Mouse (Mus musculus) induced T-regulatory cell, adult 2 months (primary cell): ENCODE data around the gene Cmbl.
A peak's percentile ranks its signal among the peaks of the same experiment; 100 is the strongest.

Experiments used
- DNase-seq: peaks from one replicate; pipeline ENCODE4 v3.0.0-alpha.2; 2012; ENCODE audit warnings: low read depth

Cmbl gene

DNA sequence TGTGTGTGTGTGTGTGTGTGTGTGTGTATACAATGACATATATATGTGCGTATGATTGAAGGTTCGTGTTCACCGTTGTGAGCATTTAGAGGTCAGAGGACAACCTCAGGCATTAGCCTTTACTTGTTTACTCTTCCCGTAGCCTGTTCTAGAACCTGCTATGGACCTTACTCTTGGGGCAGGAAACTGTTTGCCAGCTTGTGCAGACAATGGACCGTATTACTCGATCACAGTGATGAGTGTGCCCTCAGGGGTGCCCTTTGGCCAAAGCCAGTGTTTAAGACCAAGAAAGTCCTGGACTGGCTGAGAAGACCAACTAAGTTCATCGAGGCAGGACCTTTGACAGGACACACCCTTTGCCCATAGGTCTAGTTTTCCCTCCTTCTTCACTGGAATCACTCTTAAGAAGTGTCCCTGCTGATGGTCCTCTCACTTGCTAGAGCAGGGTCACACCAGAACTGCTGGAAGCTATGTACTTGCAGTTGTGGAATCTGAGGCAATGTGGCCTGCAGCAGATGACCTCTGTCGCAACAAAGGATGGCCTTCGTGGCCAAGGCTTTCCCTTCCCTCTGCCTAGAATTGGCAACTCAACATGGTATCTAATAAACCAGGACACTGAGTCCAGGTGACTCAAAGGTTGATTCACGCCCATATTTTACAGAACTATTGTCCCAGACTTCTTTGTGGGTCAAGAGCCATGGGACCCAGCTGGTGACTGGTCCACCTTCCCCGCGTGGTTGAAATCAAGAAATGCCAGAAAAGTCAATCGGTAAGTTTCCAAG lies 18.3 kb downstream of the Cmbl start:
- DNase-seq: no peak

DNA sequence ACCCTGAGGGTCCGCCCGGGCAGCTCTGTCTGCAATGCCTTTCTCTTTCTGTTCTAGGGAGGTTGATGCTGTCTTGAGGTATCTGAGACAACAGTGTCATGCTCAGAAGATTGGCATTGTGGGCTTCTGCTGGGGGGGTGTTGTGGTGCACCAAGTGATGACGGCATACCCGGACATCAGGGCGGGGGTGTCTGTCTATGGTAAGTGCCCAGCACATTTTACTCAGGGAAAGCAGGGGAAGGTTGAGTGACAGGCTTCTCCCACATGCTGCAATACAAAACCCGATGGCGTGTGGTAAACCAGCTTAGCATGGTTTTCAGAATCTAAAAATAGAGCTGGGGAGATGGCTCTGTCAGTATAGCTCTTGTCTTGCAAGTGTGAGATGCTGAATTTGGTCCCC lies 20.0 kb downstream of the Cmbl start:
- no peak for DNase-seq

DNA sequence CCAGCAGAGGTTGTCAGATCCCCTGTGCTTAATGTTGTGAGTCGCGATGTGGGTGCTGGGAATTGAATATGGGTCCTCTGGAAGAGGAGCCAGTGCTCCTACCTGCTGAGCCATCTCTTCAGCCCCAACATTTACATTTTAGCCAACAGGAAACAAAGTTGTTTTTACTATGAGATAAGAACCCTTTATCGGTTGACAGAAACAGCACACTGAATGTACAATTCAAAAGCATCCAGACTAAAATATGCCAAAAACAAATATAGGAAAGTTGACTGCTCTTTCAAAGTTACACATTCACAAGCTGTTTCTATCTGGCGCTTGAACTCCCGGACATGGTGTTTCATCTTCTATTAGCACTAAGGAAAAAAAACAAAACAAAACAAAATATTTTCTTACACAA lies 20.9 kb downstream of the Cmbl start:
- no peak for DNase-seq

DNA sequence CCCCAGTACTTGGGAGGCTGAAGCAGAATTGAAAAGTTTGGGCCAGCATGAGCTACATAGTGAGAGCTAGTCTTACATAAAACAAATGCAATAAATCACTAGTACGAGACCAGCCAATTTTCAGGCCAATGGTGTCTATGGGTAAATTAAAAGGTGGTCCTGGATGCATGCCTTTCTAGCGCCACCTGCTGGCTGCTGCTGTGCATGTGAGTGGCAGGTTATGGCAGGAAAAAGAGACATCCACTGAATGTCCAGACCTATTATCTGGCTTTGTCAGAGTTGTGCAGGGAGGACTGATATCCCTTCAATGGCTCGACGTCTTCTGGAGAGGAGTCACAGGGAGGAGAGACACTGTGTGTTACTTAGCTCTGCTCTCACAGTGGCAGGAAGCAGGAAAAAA lies 21.3 kb downstream of the Cmbl start:
- DNase-seq: peak; percentile 88

DNA sequence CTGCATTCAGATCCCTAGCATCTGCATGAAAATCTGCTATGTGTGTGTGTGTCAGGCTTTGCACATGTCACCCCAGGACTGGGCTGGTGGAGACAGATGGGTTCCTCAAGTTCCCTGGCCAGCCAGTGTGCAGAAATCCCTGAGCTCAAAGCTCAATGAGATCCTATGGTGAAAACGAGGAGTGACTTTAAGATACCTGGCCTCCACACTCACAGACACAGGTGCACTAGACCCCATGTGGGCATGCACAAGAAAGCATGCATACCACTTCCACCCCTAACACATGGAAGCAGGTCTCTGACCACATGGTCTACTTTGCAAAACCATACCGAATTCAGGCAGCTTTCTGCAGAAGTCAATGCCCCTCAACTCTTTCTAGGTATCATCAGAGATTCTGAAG lies 22.6 kb downstream of the Cmbl start:
- no peak for DNase-seq

DNA sequence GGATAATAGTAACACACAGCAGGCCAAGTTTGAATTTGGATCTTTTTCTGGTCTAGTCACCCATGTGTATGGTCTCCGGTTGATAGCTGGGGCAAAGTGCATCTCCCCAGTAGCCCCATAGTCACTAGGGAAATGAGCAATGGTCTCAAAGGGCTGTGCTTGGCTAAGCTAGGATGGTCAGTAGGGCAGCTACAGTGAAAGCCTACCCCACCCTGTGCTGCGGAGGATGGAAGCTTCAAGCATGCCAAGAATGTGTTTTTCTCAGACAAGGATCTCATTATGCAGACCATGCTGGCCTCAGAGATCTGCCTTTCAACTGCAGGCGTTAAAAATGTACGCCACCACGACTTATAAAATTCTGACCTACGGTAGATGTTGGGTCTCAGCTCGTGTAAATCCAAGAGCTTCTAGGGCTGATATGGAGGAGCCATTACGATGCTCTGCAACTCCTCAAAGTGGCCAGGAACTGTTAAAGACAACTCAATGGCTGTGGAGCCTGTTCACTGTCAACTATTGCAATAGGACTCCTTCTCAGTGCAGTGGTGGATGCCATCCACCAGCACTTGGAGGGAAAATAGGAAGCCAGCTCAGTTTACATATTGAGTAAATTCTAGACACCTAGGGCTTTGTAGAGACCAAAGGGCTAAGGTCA lies 23.9 kb downstream of the Cmbl start:
- no peak for DNase-seq

DNA sequence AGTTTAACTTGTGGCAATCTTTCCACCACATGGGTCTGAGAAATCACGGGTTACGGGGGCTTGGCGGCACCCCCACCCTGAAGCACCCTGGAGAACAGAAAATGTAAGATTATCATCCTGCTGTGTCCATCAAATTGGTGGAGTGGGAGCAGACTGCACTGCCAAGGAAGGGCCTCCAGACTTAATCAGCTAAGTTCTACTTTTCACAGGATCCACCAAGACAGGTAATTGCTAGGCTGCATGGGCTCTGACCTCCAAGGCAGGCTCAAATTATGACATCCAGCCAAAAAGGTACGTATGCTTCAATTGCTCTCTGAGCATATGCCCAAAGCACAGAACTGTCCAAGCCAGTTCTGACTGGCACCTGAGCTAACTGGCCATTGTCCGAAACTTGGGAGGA lies 25.0 kb downstream of the Cmbl start:
- no peak for DNase-seq

DNA sequence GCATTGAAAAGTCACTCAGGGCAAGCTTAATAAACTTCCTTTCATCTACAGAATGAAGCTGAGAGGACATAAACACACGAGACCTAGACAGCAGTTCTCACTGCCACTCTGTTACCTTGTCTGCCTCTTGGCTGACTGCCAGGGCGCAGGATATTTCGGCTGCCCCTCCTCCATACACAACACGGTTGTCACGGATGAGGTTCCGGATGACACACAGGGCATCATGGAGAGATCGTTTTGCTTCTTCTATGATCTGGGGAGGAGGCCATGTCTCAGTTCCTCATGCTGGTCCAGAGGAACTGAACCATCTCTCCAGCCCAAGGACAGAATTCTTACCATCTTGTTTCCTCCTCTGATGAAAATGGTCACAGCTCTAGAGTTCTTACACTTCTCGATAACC lies 27.3 kb downstream of the Cmbl start:
- DNase-seq: no peak

DNA sequence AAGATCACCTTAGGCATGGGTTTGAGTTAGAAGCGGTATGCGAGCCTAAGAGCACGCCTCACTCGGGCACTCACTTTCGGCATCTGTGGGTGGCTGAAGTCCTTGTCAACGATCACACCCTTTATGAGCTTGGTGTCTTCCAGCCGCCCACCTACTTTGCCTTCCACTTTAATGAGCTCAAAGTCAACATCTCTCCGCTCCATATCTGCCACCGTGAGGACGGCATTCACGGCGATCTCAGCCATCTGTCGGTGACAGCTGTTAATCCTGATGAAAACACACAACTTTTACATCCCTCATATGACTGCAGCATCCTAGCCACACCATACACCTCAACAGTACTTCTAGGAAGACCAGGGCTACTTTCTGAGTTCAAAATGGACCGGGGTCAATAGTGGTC lies 29.1 kb downstream of the Cmbl start:
- DNase-seq: no peak

DNA sequence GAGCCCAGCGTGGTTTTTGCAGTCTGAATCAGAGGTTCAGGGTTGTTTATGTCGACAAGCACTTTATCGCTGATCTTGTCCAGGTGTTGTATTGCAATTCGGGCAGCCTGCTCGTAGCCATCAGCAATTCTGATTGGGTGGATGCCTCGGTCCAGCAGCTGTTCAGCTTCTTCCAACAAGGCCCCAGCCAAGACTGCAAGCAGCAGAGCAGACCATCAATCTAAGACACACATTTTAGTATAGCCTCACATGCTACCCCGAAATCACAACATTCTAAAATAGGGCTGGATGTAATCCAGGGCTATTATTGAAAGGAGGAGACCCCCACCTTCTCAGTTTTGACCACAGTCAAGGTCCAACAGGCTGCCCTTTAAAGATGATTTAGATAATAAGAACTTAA lies 30.5 kb downstream of the Cmbl start:
- DNase-seq: no peak

DNA sequence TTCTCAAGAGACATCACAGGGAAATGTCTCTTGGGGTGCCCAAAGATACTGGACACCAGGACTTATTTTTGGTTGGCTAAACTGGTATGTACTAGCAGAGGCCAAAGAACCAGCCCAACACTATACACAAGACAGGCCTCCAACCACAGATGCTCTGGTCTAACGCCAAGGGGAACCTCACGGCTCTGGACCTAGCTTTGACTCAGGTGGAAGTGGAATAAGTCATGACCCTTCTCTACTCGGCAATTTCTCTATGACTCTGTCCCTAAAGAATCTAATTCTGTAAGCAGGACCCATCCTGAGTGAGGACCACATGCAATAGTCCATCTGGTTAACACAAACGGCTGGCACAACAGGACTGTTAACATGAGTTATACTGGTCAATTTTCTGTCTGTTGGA lies 34.6 kb downstream of the Cmbl start:
- no peak for DNase-seq

DNA sequence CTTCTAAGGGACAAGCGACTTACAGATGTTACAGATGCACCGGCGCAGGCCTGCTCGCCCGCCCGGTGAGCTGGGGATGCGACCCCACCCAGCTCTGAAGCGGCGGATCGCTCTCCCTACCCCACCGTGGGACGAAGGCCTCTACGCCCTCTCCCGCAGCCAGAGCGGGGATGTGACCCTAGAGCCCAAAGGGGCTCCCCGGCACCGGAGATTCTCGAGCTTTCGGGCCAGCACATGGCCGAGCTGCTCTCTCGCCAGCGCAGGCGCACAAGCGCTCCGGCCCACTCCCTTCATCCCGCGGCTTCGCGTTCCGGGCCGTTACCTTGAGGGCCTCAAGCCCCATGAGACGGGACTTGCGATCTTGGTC lies 36.1 kb downstream of the Cmbl start:
- DNase-seq: no peak

DNA sequence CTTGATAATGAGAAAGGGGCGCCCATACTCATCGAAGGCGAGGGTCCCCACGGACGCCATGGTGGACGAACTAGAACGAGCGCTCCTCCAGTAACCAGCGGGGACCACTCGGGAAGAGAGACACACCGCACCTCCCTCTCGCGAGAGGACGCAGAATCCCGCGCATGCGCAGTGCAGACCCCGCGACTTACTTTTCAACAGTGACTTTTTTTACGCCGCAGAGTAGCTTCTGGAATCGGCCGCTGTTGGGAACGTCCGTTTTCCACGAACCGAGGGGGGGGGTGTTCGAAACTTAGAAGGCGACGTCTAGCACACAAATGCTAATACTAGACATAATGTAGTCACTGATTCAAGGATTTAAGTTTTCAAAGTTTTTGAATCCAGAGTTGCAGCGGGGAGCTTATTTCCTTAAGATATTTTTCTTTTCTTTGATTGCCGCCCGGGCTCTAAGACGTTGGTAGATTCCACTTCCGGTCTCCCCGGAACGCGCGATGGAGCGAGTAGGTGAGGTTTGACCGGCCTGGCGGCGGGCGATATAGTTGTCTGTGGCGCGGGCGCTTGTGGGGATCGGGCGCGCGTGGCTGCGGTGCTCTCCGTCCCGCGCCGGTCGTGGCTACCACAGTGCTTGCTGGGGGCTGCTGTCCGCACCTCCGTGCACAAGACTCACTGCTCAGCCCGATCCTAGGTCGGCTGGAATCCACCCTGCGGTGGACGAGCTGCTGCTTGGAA lies 36.6 kb downstream of the Cmbl start, which contains the start of the genes Cct5 and Fam173b:
Gene Cct5 (minus strand): TSS at position 159 of the 729 bp plus-strand sequence.
Gene Fam173b (plus strand): TSS at position 207 of the 729 bp plus-strand sequence.
- DNase-seq: peak; percentile 99

DNA sequence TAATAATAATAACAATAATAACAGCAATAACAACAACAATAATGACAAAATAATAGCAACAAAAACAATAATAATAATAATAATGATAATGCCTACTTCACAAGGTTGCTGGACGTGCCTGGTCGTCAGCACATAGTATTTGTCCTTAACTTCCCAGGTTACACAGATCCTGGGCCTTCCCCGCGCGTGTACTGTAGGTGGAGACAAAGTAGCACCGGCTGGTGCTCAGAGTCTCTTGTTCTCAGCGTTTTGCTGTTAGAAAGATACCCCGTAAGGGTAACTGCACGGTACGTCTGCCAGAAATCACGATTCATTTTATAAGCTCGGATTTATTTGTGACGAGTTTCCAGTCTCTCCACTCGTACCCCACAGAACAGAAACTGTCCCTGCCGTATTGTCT lies 37.2 kb downstream of the Cmbl start:
- DNase-seq: peak; percentile 71

DNA sequence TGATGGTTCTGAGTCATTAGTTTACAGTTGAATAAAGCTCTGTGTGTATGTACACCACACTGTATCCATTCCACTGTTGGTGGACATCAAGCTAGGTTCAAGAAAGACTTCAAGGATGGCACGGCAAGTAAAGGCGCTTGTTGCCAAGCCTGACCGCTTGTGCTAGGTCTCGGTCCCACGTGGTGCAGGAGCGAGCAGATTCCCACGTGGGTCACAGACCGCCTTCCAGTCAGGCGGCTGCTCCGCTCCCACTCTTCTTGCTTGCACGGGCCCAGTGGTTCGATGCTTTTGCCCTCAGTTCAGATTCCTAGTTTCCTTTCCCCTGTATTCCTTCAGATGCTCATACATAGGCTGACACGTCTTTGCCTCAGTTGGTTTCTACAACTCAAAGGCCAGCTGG lies 37.9 kb downstream of the Cmbl start:
- no peak for DNase-seq

DNA sequence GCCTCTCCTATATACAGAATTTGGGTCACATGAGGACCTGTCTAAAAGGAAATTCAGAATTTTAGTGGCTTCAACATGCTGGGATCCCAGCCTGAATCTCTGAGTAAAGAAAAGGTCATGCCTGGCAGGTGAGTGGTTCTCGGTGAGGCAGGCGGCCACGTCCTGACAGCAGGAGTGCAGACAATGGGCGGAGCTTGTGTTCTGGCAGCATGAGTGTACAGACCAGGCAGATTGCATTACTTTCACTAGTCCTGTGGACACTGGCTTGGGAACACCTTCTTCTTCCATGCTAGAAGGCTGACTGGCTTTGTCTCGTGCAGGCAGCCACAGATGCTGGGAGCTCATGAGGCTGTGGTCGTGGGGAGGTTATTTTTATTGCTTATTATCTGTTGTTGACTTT lies 41.6 kb downstream of the Cmbl start:
- DNase-seq: no peak

DNA sequence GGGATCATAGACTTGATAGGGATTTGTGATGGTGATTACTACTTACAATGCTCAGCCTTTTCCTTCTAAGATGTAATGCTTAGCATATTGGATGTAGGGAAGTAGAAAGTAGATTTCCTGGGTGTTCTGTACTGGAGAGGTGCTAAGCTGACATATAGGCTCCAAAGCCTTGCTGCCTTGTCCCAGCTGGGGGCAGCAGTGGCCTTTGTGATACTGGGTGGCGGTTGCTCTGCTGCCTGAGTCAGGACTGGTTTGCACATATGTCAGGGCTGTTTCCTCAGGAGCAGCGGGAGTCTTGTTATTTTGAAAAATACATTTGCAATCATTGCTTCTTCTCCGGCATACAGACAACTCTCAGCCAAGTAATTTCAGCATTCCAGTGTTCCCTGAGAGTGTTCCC lies 45.8 kb downstream of the Cmbl start:
- DNase-seq: no peak

DNA sequence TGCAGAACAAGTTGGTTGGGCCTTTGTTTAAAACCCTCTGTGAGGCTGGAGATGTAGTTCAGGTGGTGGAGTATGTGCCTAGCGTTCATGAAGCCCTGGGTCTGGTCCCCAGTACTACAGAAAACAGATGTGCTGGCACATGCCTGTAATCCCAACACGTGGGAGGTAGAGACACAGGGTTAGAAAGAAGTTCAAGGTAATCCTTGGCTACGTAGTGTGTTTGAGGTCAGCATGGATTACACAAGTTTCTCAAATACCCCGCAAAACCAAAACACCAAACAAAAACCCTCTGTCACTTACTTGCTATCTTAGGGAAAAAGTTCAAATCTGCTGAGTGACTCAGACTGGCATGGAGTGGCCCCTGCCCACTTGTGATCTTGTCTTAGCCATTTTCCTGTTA lies 46.8 kb downstream of the Cmbl start:
- DNase-seq: no peak

DNA sequence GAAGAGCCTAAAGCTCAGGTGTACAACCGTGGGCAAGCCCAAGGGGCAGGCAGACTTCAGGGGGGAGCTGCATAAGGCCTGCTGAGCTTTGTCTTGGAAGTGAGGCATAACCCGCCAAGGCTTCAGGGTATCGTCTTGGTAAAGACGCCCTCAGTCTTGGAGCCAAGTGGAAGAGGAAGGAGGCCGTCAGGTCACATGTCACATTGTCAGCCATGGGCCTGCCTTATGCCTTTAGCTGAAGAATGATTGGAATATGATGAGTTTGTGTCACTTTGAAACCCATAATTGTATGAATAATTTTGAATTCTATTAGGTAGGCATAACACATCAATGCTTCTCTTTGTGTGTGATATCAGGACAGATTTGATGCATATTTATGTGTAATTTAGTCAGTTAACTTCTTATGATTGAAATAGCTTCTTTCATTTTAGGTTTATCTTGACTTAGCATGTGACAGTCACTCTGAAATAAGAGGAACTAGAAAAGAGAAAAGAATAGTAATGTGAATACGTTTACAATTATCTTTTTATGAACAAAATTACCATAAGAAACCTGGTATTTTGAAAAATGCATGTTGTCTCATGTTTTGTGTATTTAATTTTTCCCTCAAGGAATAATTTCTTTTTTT lies 48.8 kb downstream of the Cmbl start:
- DNase-seq: no peak

DNA sequence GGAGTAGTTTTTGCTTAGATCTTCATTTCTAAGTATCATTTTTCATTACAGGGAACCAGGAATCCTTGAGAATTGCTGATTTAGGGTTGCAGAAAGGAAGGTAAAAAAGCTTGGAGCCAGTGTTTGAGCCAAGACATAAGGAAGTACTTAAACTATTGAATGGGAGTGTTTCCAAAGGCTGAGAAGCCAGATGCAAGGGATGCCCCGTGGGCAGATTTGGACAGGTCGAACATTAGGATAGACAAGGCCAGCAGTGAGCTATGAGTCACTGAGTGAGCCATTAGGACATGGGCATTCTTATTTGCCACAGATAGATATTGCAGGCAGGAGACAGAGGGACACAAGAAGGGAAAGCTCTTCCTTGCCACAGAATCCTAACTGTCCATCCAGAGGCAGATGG lies 49.5 kb downstream of the Cmbl start:
- no peak for DNase-seq

DNA sequence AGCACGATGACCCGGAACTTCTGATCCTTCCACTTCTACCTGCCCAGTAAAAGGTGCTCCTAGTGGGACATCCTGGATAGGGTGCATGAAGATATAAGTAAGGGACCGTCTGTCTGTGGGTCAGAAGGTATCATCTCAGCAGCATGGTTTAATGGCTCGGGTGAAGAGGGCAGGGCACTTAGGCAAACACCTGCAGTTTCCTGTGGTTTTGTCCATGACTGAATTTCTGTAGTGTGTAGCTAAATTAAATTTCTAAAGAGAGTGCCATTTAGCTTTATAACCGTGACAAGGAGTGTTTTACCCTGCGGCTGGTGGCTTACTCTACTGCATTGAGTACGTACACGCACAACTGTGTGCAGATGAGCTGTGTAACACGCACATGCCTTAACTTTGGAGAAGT lies 52.1 kb downstream of the Cmbl start:
- no peak for DNase-seq

DNA sequence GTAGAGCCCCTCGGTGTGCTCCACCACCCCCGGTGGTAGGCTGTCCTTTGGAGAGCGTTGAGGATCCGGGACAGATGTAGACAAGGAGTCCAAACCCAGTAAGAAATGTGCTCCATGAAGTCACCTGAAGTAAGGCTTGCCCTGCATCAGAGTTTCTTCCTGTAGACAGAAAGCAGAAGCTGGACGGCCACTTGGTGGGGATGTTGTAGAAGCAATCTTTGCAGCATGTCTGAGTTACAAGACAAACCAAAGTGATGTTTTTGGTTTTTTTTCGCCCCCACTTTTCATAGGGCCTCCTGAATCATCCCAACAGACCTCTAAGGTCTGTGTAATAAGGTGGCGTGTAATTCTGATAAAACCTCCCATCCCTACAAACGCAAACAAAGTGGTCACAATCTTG lies 54.3 kb downstream of the Cmbl start:
- DNase-seq: no peak
